Mouse (Mus musculus) midbrain, embryonic 14.5 days (tissue): ENCODE measurements around the gene Mpped2. TPM values are rescaled to one million over a fixed set of nuclear protein-coding genes. Genes with fewer than 3 reads are reported as not detected.

Experiments
- ATAC-seq: fragments of 200-750 bp; cut with Nextera tagmentation; 2 replicates; pipeline ENCODE4 v1.8.0; 2017; ENCODE audit warnings: moderate number of reproducible peaks, moderate library complexity; ENCODE audit not compliant: low FRiP score, low TSS enrichment
- DNase-seq: peaks from one replicate; pipeline ENCODE4 v3.0.0-alpha.2; 2015
- H3K27ac ChIP-seq: fragments of 300-500 bp; sonication (generic); replicated peaks from 2 replicates; pipeline ENCODE4 v1.5.1; 2014; ENCODE audit warnings: mild to moderate bottlenecking, low read depth, low read length, moderate library complexity
- H3K27me3 ChIP-seq: fragments of 300-500 bp; sonication (generic); 2 replicates; pipeline ENCODE4 v1.6.1; 2014; ENCODE audit warnings: low read length, control low read depth, mixed read lengths; ENCODE audit not compliant: control insufficient read depth, insufficient read depth
- H3K36me3 ChIP-seq: fragments of 300-500 bp; sonication (generic); 2 replicates; pipeline ENCODE4 v1.6.1; 2014; ENCODE audit warnings: low read length, control low read depth; ENCODE audit not compliant: control insufficient read depth, insufficient read depth
- H3K4me1 ChIP-seq: fragments of 300-500 bp; sonication (generic); 2 replicates; pipeline ENCODE4 v1.6.1; 2014; ENCODE audit warnings: mild to moderate bottlenecking, antibody characterized with exemption, low read length, control low read depth; ENCODE audit not compliant: control insufficient read depth, insufficient read depth
- H3K4me2 ChIP-seq: fragments of 300-500 bp; sonication (generic); 2 replicates; pipeline ENCODE4 v1.6.1; 2014; ENCODE audit warnings: mild to moderate bottlenecking, low read length, moderate library complexity
- H3K4me3 ChIP-seq: fragments of 300-500 bp; sonication (generic); replicated peaks from 2 replicates; pipeline ENCODE4 v1.5.1; 2014; ENCODE audit warnings: low read depth, low read length
- H3K9ac ChIP-seq: fragments of 300-500 bp; sonication (generic); replicated peaks from 2 replicates; pipeline ENCODE4 v1.6.1; 2014; ENCODE audit warnings: mild to moderate bottlenecking, low read length, moderate library complexity
- H3K9me3 ChIP-seq: fragments of 300-500 bp; sonication (generic); 2 replicates; pipeline ENCODE4 v1.6.1; 2016; ENCODE audit warnings: low read length, control low read depth, mixed read lengths; ENCODE audit not compliant: control insufficient read depth
- WGBS: fragments of 180-500 bp; shearing (Covaris S2); extraction: QIAGEN DNeasy Blood & Tissue Kit; methylation state at CpG from one replicate; pipeline ENCODE4 v1.1.7; 2014; 5-methylcytosine and 5-hydroxymethylcytosine counted together
- polyA plus RNA-seq: library from polyadenylated mRNA; unstranded; fragments of >200 nt; fragmentation: Nextera tagmentation; extraction: Ambion mirVana; gene quantifications from 2 replicates; pipeline ENCODE4 v1.2.1, GENCODE M21; 2014

Gene Mpped2
- polyA plus RNA-seq, 1 experiment from 2014 or later: 163 TPM

- H3K4me2 ChIP-seq: no peak overlapping the region
- 32% methylated on average over 4 of the region's 4 CpGs for WGBS
These were observed 20.1 kb downstream of the Mpped2 start for GRCm38 (mm10) chr2:106713151-106713550.

GRCm38 (mm10) chr2:106715674-106716364 lies 22.8 kb downstream of the Mpped2 start:
- Histone ChIP-seq H3K4me3 (no peak overlapping the region), H3K4me2 (peak overlapping the region; percentile 20), H3K27ac (peak overlapping the region; percentile 71), H3K4me1 (peaks cover 38% of the 10 kb centered on the region), H3K9ac (no peak overlapping the region), H3K27me3 (no peaks in the 10 kb centered on the region), H3K36me3 (no peaks in the 10 kb centered on the region), H3K9me3 (no peaks in the 10 kb centered on the region)
- ATAC-seq (peak; percentile 86), DNase-seq (peak; percentile 82)
- WGBS: 10% methylated on average over 10 of the region's 10 CpGs

More at GRCm38 (mm10) chr2:106713151-106713550, 20.1 kb downstream of the Mpped2 start:
- Histone ChIP-seq H3K27ac (no peak overlapping the region), H3K4me1 (peaks cover 32% of the 10 kb centered on the region), H3K4me3 (no peak overlapping the region), H3K9me3 (no peaks in the 10 kb centered on the region), H3K27me3 (no peaks in the 10 kb centered on the region), H3K36me3 (no peaks in the 10 kb centered on the region), H3K9ac (no peak overlapping the region)
- no peak for ATAC-seq
- DNase-seq: no peak

GRCm38 (mm10) chr2:106716365-106716717 lies 23.3 kb downstream of the Mpped2 start:
- no peak overlapping the region for H3K9ac ChIP-seq
- H3K27ac ChIP-seq: peak overlapping the region; percentile 71
- no peaks in the 10 kb centered on the region for H3K36me3 ChIP-seq
- peaks cover 37% of the 10 kb centered on the region for H3K4me1 ChIP-seq
- peak overlapping the region; percentile 20 for H3K4me2 ChIP-seq
- ATAC-seq (no peak), DNase-seq (no peak)
- H3K9me3 ChIP-seq: no peaks in the 10 kb centered on the region
- H3K4me3 ChIP-seq: no peak overlapping the region
- 65% methylated on average over 7 of the region's 7 CpGs for WGBS
- no peaks in the 10 kb centered on the region for H3K27me3 ChIP-seq

GRCm38 (mm10) chr2:106718888-106719287 lies 25.8 kb downstream of the Mpped2 start:
- Histone ChIP-seq H3K27ac (no peak overlapping the region), H3K4me1 (peaks cover 45% of the 10 kb centered on the region), H3K4me3 (no peak overlapping the region), H3K9me3 (no peaks in the 10 kb centered on the region), H3K9ac (no peak overlapping the region), H3K36me3 (no peaks in the 10 kb centered on the region), H3K27me3 (no peaks in the 10 kb centered on the region), H3K4me2 (no peak overlapping the region)
- ATAC-seq: no peak
- 93% methylated on average over 5 of the region's 5 CpGs for WGBS
- DNase-seq: no peak

GRCm38 (mm10) chr2:106719434-106719833 lies 26.4 kb downstream of the Mpped2 start:
- H3K27me3 ChIP-seq: no peaks in the 10 kb centered on the region
- H3K27ac ChIP-seq: no peak overlapping the region
- H3K4me3 ChIP-seq: no peak overlapping the region
- no peak for ATAC-seq
- peaks cover 45% of the 10 kb centered on the region for H3K4me1 ChIP-seq
- DNase-seq: no peak
- no peak overlapping the region for H3K9ac ChIP-seq
- H3K9me3 ChIP-seq: no peaks in the 10 kb centered on the region
- no peak overlapping the region for H3K4me2 ChIP-seq
- WGBS: 95% methylated on average over 3 of the region's 3 CpGs
- no peaks in the 10 kb centered on the region for H3K36me3 ChIP-seq

GRCm38 (mm10) chr2:106720644-106721043 lies 27.6 kb downstream of the Mpped2 start:
- no peak for ATAC-seq
- DNase-seq: no peak
- WGBS: 51% methylated on average over 5 of the region's 5 CpGs
- Histone ChIP-seq H3K4me2 (no peak overlapping the region), H3K9ac (no peak overlapping the region), H3K27me3 (no peaks in the 10 kb centered on the region), H3K36me3 (peaks cover 7% of the 10 kb centered on the region; the same call in 1 of the 2 replicates), H3K4me3 (no peak overlapping the region), H3K4me1 (peaks cover 38% of the 10 kb centered on the region), H3K27ac (no peak overlapping the region), H3K9me3 (no peaks in the 10 kb centered on the region)

GRCm38 (mm10) chr2:106722020-106722419 lies 29.0 kb downstream of the Mpped2 start:
- ATAC-seq: no peak
- no peaks in the 10 kb centered on the region for H3K27me3 ChIP-seq
- H3K4me1 ChIP-seq: peaks cover 24% of the 10 kb centered on the region
- no peak overlapping the region for H3K27ac ChIP-seq
- H3K4me3 ChIP-seq: no peak overlapping the region
- peaks cover 9% of the 10 kb centered on the region; the same call in 1 of the 2 replicates for H3K36me3 ChIP-seq
- no peak overlapping the region for H3K4me2 ChIP-seq
- DNase-seq: no peak
- no peak overlapping the region for H3K9ac ChIP-seq
- H3K9me3 ChIP-seq: no peaks in the 10 kb centered on the region
- 92% methylated on average over 4 of the region's 4 CpGs for WGBS

- 54% methylated on average over 6 of the region's 6 CpGs for WGBS
- Histone ChIP-seq H3K9me3 (no peaks in the 10 kb centered on the region), H3K4me3 (no peak overlapping the region), H3K27ac (no peak overlapping the region), H3K36me3 (peaks cover 8% of the 10 kb centered on the region; the same call in 1 of the 2 replicates), H3K4me2 (no peak overlapping the region), H3K4me1 (peaks cover 27% of the 10 kb centered on the region), H3K27me3 (no peaks in the 10 kb centered on the region), H3K9ac (no peak overlapping the region)
- ATAC-seq (no peak), DNase-seq (peak; percentile 55)
These were observed 37.0 kb downstream of the Mpped2 start for GRCm38 (mm10) chr2:106729951-106730564.

GRCm38 (mm10) chr2:106730608-106731007 lies 37.5 kb downstream of the Mpped2 start:
- 77% methylated on average over 8 of the region's 8 CpGs for WGBS
- DNase-seq (no peak), ATAC-seq (no peak)
- Histone ChIP-seq H3K4me3 (no peak overlapping the region), H3K27me3 (no peaks in the 10 kb centered on the region), H3K27ac (no peak overlapping the region), H3K4me1 (peaks cover 31% of the 10 kb centered on the region), H3K4me2 (no peak overlapping the region), H3K9me3 (no peaks in the 10 kb centered on the region), H3K9ac (no peak overlapping the region), H3K36me3 (0 out of 2 replicates have a peak, but pooled peaks cover 2% of the 10 kb centered on the region)
